Mouse (Mus musculus) right cerebral cortex, postnatal 4 days (tissue): ENCODE measurements around the gene Cfap73.

Source experiments
- DNase-seq: peaks from one replicate; pipeline ENCODE4 v3.0.0-alpha.2; 2022

Cfap73 gene

GRCm38 (mm10) chr5:120611416-120611815 lies 22.6 kb downstream of the Cfap73 start:
- no peak for DNase-seq

GRCm38 (mm10) chr5:120610906-120611305 lies 23.1 kb downstream of the Cfap73 start:
- no peak for DNase-seq

- no peak for DNase-seq
These were observed 24.7 kb downstream of the Cfap73 start for GRCm38 (mm10) chr5:120609246-120609775.

GRCm38 (mm10) chr5:120607335-120607734 lies 26.7 kb downstream of the Cfap73 start:
- DNase-seq: no peak

GRCm38 (mm10) chr5:120606590-120607200 lies 27.3 kb downstream of the Cfap73 start:
- no peak for DNase-seq

- DNase-seq: peak; percentile 97
These were observed 28.3 kb downstream of the Cfap73 start for GRCm38 (mm10) chr5:120605688-120606087.

GRCm38 (mm10) chr5:120605241-120605661 lies 28.8 kb downstream of the Cfap73 start:
- no peak for DNase-seq

- peak; percentile 95 for DNase-seq
These were observed 29.2 kb downstream of the Cfap73 start for GRCm38 (mm10) chr5:120604839-120605238.

- no peak for DNase-seq
These were observed 30.5 kb downstream of the Cfap73 start for GRCm38 (mm10) chr5:120603515-120603914.

- DNase-seq: no peak
These were observed 31.8 kb downstream of the Cfap73 start for GRCm38 (mm10) chr5:120602210-120602609.

- no peak for DNase-seq
These were observed 32.9 kb downstream of the Cfap73 start for GRCm38 (mm10) chr5:120600946-120601668.

GRCm38 (mm10) chr5:120599625-120600024 lies 34.4 kb downstream of the Cfap73 start:
- no peak for DNase-seq

GRCm38 (mm10) chr5:120594485-120594884 lies 39.5 kb downstream of the Cfap73 start:
- DNase-seq: no peak

GRCm38 (mm10) chr5:120592141-120592540 lies 41.9 kb downstream of the Cfap73 start:
- no peak for DNase-seq

GRCm38 (mm10) chr5:120590356-120591010 lies 43.6 kb downstream of the Cfap73 start:
- no peak for DNase-seq

- peak; percentile 99 for DNase-seq
These were observed 45.4 kb downstream of the Cfap73 start, which contains the start of the genes Tpcn1 and Iqcd for GRCm38 (mm10) chr5:120588569-120589094. TSS of gene Tpcn1 (minus strand) at chr5:120588673. TSS of gene Iqcd (plus strand) at chr5:120589016.

- no peak for DNase-seq
These were observed 46.0 kb downstream of the Cfap73 start for GRCm38 (mm10) chr5:120587940-120588568.

GRCm38 (mm10) chr5:120587616-120587926 lies 46.5 kb downstream of the Cfap73 start:
- no peak for DNase-seq

- peak; percentile 61 for DNase-seq
These were observed 47.1 kb downstream of the Cfap73 start for GRCm38 (mm10) chr5:120586741-120587615.

GRCm38 (mm10) chr5:120584968-120585367 lies 49.1 kb downstream of the Cfap73 start:
- DNase-seq: no peak

GRCm38 (mm10) chr5:120583511-120583910 lies 50.5 kb downstream of the Cfap73 start:
- DNase-seq: no peak

- no peak for DNase-seq
These were observed 52.0 kb downstream of the Cfap73 start for GRCm38 (mm10) chr5:120582002-120582401.
